Mouse (Mus musculus) spleen, adult 2 months (tissue): ENCODE measurements around the gene Tanc1.

Source experiments
- CTCF ChIP-seq: fragments of 200-500 bp; IDR thresholded peaks from 2 replicates; pipeline ENCODE4 v1.5.1; 2011; ENCODE audit warnings: mild to moderate bottlenecking, inconsistent platforms; ENCODE audit not compliant: insufficient read depth, insufficient read length, insufficient replicate concordance; ENCODE audit errors: extremely low read depth
- POLR2A ChIP-seq: fragments of 200-500 bp; IDR thresholded peaks from 2 replicates; pipeline ENCODE4 v1.6.1; 2011; ENCODE audit warnings: low read depth, low read length, inconsistent platforms

DNA sequence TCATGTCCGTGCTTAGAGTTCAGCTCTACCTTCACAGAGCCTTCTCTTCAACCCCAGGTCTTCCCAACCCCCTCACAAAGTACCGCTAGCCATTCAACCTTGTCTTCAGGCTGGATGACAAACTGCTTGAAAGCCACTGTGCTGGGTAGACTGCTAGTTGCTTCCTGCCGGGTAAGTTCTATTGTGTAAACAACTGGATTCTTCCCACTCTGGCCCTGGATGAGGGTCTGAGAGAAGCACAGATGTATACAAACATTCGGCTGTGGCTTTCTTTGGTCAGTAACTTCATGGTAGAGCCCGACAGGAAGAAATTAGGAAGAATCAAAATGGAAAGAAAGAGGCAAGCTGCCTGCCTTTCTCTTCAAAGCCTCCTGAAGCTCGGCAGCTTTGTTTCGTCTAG, 30.9 kb upstream of the Tanc1 start:
- TF ChIP-seq CTCF (no peak), POLR2A (no peak)
